Mouse (Mus musculus): Measurements from ENCODE around the gene Ift57. TPM values are rescaled to one million over a fixed set of nuclear protein-coding genes. Genes with fewer than 3 reads are reported as not detected.

Gene Ift57
- polyA plus RNA-seq, 1 experiment from 2014 or later: 23.6 TPM

DNA sequence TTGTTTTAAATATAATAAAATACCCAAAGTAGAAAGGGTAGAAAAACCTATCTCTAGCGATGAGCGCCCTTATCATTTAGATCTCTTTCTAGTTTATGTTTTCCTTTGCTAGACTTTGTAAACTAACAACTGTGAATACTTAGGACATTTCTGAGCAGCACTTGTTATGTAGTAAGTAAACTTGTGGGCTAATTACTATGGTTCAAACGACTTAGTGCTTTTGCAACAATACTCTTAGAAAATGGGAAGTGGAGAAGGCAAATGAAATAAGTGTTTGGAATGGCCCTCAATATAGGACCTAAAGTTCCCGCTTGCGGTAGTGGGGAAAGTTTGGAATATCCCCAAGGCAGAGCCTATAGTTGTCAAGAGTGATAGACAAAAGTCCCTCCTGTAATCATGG is 788 bp downstream of the Ift57 start:
- no peaks in the 10 kb centered on the region for H3K36me3 ChIP-seq (ENCODE audit: control insufficient read depth, insufficient read depth)
- no peaks in the 10 kb centered on the region for H3K9me3 ChIP-seq (replicated peaks; ENCODE audit: control insufficient read depth, low read length)
- 34% methylated on average over 5 of the region's 5 CpGs for WGBS
- peak overlapping the region; percentile 99 for H3K4me2 ChIP-seq (ENCODE audit: low read depth, low read length)
- H3K27ac ChIP-seq (ENCODE audit: low read length): no peak overlapping the region
- peaks cover 7% of the 10 kb centered on the region for H3K4me1 ChIP-seq (ENCODE audit: control insufficient read depth, insufficient read depth, low read length)
- peak overlapping the region; percentile 91 for H3K4me3 ChIP-seq (ENCODE audit: low read length)
- no peaks in the 10 kb centered on the region for H3K27me3 ChIP-seq (ENCODE audit: control insufficient read depth, insufficient read depth, low read length)
- peak overlapping the region; percentile 84 for H3K9ac ChIP-seq (ENCODE audit: low read length)
- no peak for ATAC-seq (replicated peaks; ENCODE audit: extremely low read depth, insufficient read depth, low FRiP score)

DNA sequence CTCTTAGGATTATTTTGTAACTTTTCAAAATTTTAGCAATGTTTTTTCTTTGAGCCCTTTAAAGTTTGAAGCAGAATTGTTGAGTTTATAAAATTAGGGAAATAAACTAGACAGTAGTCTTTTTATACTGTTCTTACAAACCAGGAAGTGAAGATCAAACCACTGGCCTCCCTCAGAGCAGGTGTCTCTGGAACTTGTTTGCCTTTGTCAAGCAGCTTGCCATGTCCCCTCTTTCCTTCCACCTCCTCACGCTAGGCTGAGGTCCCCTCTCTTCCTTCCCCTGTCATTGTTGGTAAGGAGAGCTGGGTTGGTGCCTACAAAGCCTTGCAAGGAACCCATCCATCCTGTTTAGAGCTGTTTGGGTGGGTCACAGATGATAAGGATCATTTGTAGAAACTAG is 9.0 kb downstream of the Ift57 start:
- H3K4me3 ChIP-seq (ENCODE audit: low read length): no peak overlapping the region
- WGBS: 43% methylated on average over 1 of the region's 1 CpGs
- H3K9me3 ChIP-seq (replicated peaks; ENCODE audit: control insufficient read depth, low read length): no peaks in the 10 kb centered on the region
- H3K36me3 ChIP-seq (ENCODE audit: control insufficient read depth, insufficient read depth): peaks cover 5% of the 10 kb centered on the region; the same call in 1 of the 2 replicates
- no peak overlapping the region for H3K4me2 ChIP-seq (ENCODE audit: low read depth, low read length)
- H3K9ac ChIP-seq (ENCODE audit: low read length): no peak overlapping the region
- H3K4me1 ChIP-seq (ENCODE audit: control insufficient read depth, insufficient read depth, low read length): no peaks in the 10 kb centered on the region
- H3K27me3 ChIP-seq (ENCODE audit: control insufficient read depth, insufficient read depth, low read length): no peaks in the 10 kb centered on the region
- H3K27ac ChIP-seq (ENCODE audit: low read length): no peak overlapping the region
- no peak for ATAC-seq (replicated peaks; ENCODE audit: extremely low read depth, insufficient read depth, low FRiP score)

DNA sequence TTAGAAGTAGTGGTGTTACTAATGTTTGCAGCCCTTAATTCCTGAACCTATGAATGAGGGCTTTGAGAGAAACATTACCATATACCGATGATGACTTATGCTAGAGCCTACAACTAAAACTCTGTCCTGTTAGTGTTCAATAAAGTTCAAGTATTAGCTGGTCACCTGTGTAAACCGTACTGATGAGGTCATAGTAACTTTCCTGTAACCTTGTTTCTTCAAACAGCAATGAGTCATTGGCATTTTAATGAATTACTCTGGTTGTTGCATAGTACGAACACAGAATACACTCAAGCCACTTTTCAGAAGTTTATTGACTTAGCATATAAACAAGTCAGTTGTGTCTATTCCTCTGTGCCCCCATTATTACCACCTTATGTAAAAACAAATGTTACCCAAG is 11.2 kb downstream of the Ift57 start:
- no peak overlapping the region for H3K4me2 ChIP-seq (ENCODE audit: low read depth, low read length)
- ATAC-seq (replicated peaks; ENCODE audit: extremely low read depth, insufficient read depth, low FRiP score): no peak
- H3K9ac ChIP-seq (ENCODE audit: low read length): no peak overlapping the region
- no peaks in the 10 kb centered on the region for H3K27me3 ChIP-seq (ENCODE audit: control insufficient read depth, insufficient read depth, low read length)
- H3K4me3 ChIP-seq (ENCODE audit: low read length): no peak overlapping the region
- H3K9me3 ChIP-seq (replicated peaks; ENCODE audit: control insufficient read depth, low read length): no peaks in the 10 kb centered on the region
- H3K4me1 ChIP-seq (ENCODE audit: control insufficient read depth, insufficient read depth, low read length): no peaks in the 10 kb centered on the region
- H3K27ac ChIP-seq (ENCODE audit: low read length): no peak overlapping the region
- WGBS: 89% methylated on average over 3 of the region's 3 CpGs
- peaks cover 5% of the 10 kb centered on the region; the same call in 1 of the 2 replicates for H3K36me3 ChIP-seq (ENCODE audit: control insufficient read depth, insufficient read depth)

DNA sequence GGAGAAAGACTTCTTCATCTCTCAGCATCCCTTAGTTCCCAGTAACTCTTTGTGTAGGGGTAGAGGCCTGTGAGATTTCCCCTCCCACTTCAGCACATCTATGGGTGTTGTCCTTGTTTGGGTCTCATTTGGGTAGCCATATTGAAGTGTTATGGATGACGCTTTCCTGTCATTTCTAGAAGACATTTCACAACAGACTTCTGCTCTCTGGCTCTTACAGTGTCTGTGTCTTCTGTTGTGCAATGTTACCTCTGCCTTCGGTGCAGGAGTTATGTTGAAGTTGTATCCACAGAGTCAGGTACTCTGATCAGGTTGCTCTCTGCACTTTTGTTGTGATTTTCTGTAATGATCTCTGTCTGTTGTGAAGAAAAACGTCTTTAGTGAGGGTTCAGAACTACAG is 14.3 kb downstream of the Ift57 start:
- Histone ChIP-seq H3K36me3 (ENCODE audit: control insufficient read depth, insufficient read depth) (peaks cover 5% of the 10 kb centered on the region; the same call in 1 of the 2 replicates), H3K4me1 (ENCODE audit: control insufficient read depth, insufficient read depth, low read length) (no peaks in the 10 kb centered on the region), H3K27ac (ENCODE audit: low read length) (no peak overlapping the region), H3K9me3 (replicated peaks; ENCODE audit: control insufficient read depth, low read length) (no peaks in the 10 kb centered on the region), H3K4me3 (ENCODE audit: low read length) (no peak overlapping the region), H3K4me2 (ENCODE audit: low read depth, low read length) (no peak overlapping the region), H3K27me3 (ENCODE audit: control insufficient read depth, insufficient read depth, low read length) (no peaks in the 10 kb centered on the region), H3K9ac (ENCODE audit: low read length) (no peak overlapping the region)
- WGBS: 82% methylated on average over 3 of the region's 3 CpGs
- ATAC-seq (replicated peaks; ENCODE audit: extremely low read depth, insufficient read depth, low FRiP score): no peak

DNA sequence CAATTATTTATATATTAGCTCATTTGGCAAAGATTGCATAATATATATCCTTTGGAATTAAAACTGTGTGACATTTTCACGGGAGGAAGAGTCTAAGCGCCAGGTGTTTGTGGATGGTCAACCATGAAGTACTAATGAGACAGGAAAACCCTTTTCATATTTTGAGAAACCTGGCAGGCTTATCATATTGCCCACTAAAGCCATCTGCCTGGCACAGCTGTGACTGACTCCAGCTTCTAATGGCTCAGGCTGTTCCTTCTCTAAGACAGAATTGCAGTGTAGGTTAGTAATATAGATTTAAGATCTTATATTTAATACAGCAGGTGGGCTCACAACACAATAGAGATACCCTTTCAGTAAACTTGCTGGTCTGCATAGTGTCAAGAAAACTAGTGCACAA is 21.6 kb downstream of the Ift57 start:
- Histone ChIP-seq H3K27me3 (ENCODE audit: control insufficient read depth, insufficient read depth, low read length) (no peaks in the 10 kb centered on the region), H3K36me3 (ENCODE audit: control insufficient read depth, insufficient read depth) (no peaks in the 10 kb centered on the region), H3K4me1 (ENCODE audit: control insufficient read depth, insufficient read depth, low read length) (peaks cover 3% of the 10 kb centered on the region; the same call in 1 of the 2 replicates), H3K9ac (ENCODE audit: low read length) (no peak overlapping the region), H3K27ac (ENCODE audit: low read length) (no peak overlapping the region), H3K9me3 (replicated peaks; ENCODE audit: control insufficient read depth, low read length) (no peaks in the 10 kb centered on the region), H3K4me3 (ENCODE audit: low read length) (no peak overlapping the region), H3K4me2 (ENCODE audit: low read depth, low read length) (no peak overlapping the region)
- WGBS: 86% methylated on average over 2 of the region's 2 CpGs
- no peak for ATAC-seq (replicated peaks; ENCODE audit: extremely low read depth, insufficient read depth, low FRiP score)

DNA sequence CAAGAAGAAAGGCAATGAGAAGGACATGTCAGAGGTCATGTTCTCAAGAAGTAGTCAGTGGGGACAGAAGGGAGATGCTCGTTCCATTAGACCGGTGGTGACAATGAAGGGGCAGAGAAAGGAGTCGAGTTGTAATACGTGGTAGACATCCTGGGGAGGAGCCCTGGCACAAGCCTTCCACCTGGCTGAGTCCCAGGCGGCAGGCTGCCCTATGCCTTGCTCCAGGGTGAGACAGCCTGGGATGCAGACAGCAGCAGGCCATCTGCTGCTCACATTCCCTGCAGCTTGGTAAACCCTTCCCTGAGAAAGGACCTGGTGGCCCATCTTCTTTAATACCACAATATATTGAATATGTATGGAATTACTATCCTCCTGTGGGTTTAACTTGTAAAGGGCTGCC is 22.6 kb downstream of the Ift57 start:
- H3K36me3 ChIP-seq (ENCODE audit: control insufficient read depth, insufficient read depth): no peaks in the 10 kb centered on the region
- H3K4me3 ChIP-seq (ENCODE audit: low read length): no peak overlapping the region
- H3K9ac ChIP-seq (ENCODE audit: low read length): no peak overlapping the region
- H3K4me1 ChIP-seq (ENCODE audit: control insufficient read depth, insufficient read depth, low read length): peaks cover 3% of the 10 kb centered on the region; the same call in 1 of the 2 replicates
- no peak overlapping the region for H3K4me2 ChIP-seq (ENCODE audit: low read depth, low read length)
- no peak overlapping the region for H3K27ac ChIP-seq (ENCODE audit: low read length)
- WGBS: 60% methylated on average over 5 of the region's 5 CpGs
- no peak for ATAC-seq (replicated peaks; ENCODE audit: extremely low read depth, insufficient read depth, low FRiP score)
- H3K9me3 ChIP-seq (replicated peaks; ENCODE audit: control insufficient read depth, low read length): no peaks in the 10 kb centered on the region
- no peaks in the 10 kb centered on the region for H3K27me3 ChIP-seq (ENCODE audit: control insufficient read depth, insufficient read depth, low read length)

DNA sequence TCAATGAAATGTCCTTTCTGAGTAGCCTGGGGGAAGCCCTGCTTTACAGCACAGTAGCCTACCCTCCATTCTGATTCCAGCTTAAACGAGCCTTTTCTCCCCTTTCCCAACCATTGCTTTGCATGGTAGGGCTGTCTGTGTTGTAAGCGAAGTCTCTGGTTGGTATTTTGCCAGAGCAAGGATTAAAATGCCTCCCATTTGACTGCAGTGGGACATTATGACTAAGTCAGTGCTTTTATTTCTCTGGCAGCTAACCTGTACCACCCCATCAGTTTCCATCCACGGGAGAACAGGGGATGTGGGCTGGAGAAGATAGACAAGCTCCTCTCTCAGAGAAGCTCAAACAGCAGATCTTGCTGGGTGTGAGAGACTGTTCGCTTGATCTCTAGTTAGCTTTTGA is 24.2 kb downstream of the Ift57 start:
- no peaks in the 10 kb centered on the region for H3K36me3 ChIP-seq (ENCODE audit: control insufficient read depth, insufficient read depth)
- no peaks in the 10 kb centered on the region for H3K9me3 ChIP-seq (replicated peaks; ENCODE audit: control insufficient read depth, low read length)
- 54% methylated on average over 4 of the region's 4 CpGs for WGBS
- H3K27me3 ChIP-seq (ENCODE audit: control insufficient read depth, insufficient read depth, low read length): no peaks in the 10 kb centered on the region
- no peak overlapping the region for H3K4me3 ChIP-seq (ENCODE audit: low read length)
- peaks cover 3% of the 10 kb centered on the region; the same call in 1 of the 2 replicates for H3K4me1 ChIP-seq (ENCODE audit: control insufficient read depth, insufficient read depth, low read length)
- ATAC-seq (replicated peaks; ENCODE audit: extremely low read depth, insufficient read depth, low FRiP score): no peak
- no peak overlapping the region for H3K4me2 ChIP-seq (ENCODE audit: low read depth, low read length)
- no peak overlapping the region for H3K9ac ChIP-seq (ENCODE audit: low read length)
- no peak overlapping the region for H3K27ac ChIP-seq (ENCODE audit: low read length)

DNA sequence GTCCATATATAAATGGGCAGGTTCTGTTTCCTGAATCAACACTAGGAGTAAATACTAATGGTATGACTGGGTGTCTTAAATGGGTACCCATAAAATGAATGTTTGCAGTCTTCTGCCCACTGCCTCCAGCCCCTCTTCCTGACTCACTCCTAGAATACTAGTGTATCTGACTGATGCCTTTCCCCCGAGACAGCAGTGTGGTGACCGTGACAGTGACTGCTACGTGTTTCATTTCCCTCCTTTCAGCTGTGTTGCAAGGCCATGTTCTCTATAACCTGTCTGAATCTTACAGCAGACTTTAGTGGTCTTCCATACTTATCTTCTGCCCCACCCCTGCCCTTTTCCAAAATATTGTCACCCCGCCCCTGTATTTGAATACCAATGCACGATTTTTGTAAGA is 25.2 kb downstream of the Ift57 start:
- Histone ChIP-seq H3K9ac (ENCODE audit: low read length) (no peak overlapping the region), H3K36me3 (ENCODE audit: control insufficient read depth, insufficient read depth) (no peaks in the 10 kb centered on the region), H3K27ac (ENCODE audit: low read length) (no peak overlapping the region), H3K4me3 (ENCODE audit: low read length) (no peak overlapping the region), H3K27me3 (ENCODE audit: control insufficient read depth, insufficient read depth, low read length) (no peaks in the 10 kb centered on the region), H3K4me2 (ENCODE audit: low read depth, low read length) (no peak overlapping the region), H3K9me3 (replicated peaks; ENCODE audit: control insufficient read depth, low read length) (no peaks in the 10 kb centered on the region), H3K4me1 (ENCODE audit: control insufficient read depth, insufficient read depth, low read length) (peaks cover 3% of the 10 kb centered on the region; the same call in 1 of the 2 replicates)
- 73% methylated on average over 5 of the region's 5 CpGs for WGBS
- no peak for ATAC-seq (replicated peaks; ENCODE audit: extremely low read depth, insufficient read depth, low FRiP score)

DNA sequence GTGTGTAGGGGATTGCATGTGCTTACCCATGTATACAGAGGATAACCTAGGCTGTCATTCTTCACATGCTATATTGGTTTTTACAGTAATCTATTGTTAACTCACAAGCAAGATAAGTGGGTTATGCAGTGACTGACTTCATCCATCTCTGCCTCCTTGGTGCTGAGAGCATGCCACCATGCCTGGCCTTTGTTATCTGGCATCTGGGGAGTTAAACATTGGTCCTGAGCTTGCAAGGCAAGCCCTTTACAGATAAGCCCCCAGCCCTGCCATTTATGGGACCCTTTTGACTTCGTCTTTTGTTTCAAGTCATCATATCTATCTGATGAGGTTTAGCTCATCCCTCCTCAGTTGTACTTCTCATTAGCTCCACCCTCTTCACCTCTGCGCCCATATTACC is 25.9 kb downstream of the Ift57 start:
- 47% methylated on average over 2 of the region's 2 CpGs for WGBS
- no peak overlapping the region for H3K4me3 ChIP-seq (ENCODE audit: low read length)
- no peak overlapping the region for H3K27ac ChIP-seq (ENCODE audit: low read length)
- no peak for ATAC-seq (replicated peaks; ENCODE audit: extremely low read depth, insufficient read depth, low FRiP score)
- no peak overlapping the region for H3K9ac ChIP-seq (ENCODE audit: low read length)
- H3K9me3 ChIP-seq (replicated peaks; ENCODE audit: control insufficient read depth, low read length): no peaks in the 10 kb centered on the region
- H3K36me3 ChIP-seq (ENCODE audit: control insufficient read depth, insufficient read depth): no peaks in the 10 kb centered on the region
- no peaks in the 10 kb centered on the region for H3K27me3 ChIP-seq (ENCODE audit: control insufficient read depth, insufficient read depth, low read length)
- H3K4me1 ChIP-seq (ENCODE audit: control insufficient read depth, insufficient read depth, low read length): peaks cover 3% of the 10 kb centered on the region; the same call in 1 of the 2 replicates
- H3K4me2 ChIP-seq (ENCODE audit: low read depth, low read length): no peak overlapping the region

Data from heart, embryonic 16.5 days (tissue).